Mouse (Mus musculus) ES-Bruce4 (cell line): ENCODE measurements around the gene Abhd10.

Experiments used
- CTCF ChIP-seq: IDR thresholded peaks from one replicate; pipeline ENCODE4 v1.8.1; 2011; ENCODE audit warnings: low read depth, low read length
- POLR2A ChIP-seq: IDR thresholded peaks from one replicate; pipeline ENCODE4 v1.8.1; 2011; ENCODE audit warnings: low read length; ENCODE audit not compliant: insufficient read depth

GRCm38 (mm10) chr16:45724742-45725102, 18.0 kb downstream of the Abhd10 start:
- TF ChIP-seq POLR2A (no peak), CTCF (no peak)
